Comparison of ENCODE assay signal across 20 mouse cellular contexts in genomic region chr8:88228800-88229199, GRCm38 (mm10). TPM values are rescaled to one million over a fixed set of nuclear protein-coding genes. Genes with fewer than 3 reads are reported as not detected.
A peak's percentile ranks its signal among the peaks of the same experiment; 100 is the strongest.
DNase-seq lines count a peak whose midpoint lies in the region; ATAC-seq lines count a peak whose summit lies in the region.
"Had no signal": no experiment of that assay in that cellular context is flagged by ENCODE, and none has a peak within 500 bp of the region (broad histone marks: within the 10 kb centered on the region; RNA-seq: fewer than 3 reads in every experiment).

No protein-coding gene starts in this region.

- no peak overlapping the region for H3K4me3 ChIP-seq in kidney, embryonic 15.5 days (replicated peaks)
- no peak overlapping the region for H3K4me3 ChIP-seq in brown adipose tissue, adult 24 weeks (ENCODE audit: insufficient read depth, low read depth, low read length)
- H3K4me3 ChIP-seq: embryonic facial prominence, embryonic 10.5 days; erythroblast, embryonic 14.5 days; hindbrain, embryonic 13.5 days; layer of hippocampus, adult 2 months; limb, embryonic 12.5 days; midbrain, embryonic 12.5 days; myocyte had no signal

- H3K9ac ChIP-seq in kidney, embryonic 15.5 days: no peak overlapping the region
- H3K9ac ChIP-seq: hindbrain, embryonic 13.5 days; limb, embryonic 12.5 days; midbrain, embryonic 12.5 days had no signal

- H3K4me2 ChIP-seq in kidney, embryonic 15.5 days: no peak overlapping the region
- H3K4me2 ChIP-seq: limb, embryonic 12.5 days; midbrain, embryonic 12.5 days had no signal

- no peak for ATAC-seq in kidney, embryonic 15.5 days (replicated peaks; ENCODE audit: low FRiP score)
- peak; percentile 53; the same call in 1 of the 2 replicates for ATAC-seq in monocyte, adult 5-6 weeks (replicated peaks; ENCODE audit: insufficient number of reproducible peaks, low FRiP score, low TSS enrichment, poor library complexity, severe bottlenecking)
- no peak for ATAC-seq in CD4-positive, CD25-positive, alpha-beta regulatory T cell, adult 4 months
- ATAC-seq: activated CD4-positive, CD25-positive, alpha-beta regulatory T cell, adult 4 months; forebrain, embryonic 16.5 days had no signal

- no peaks in the 10 kb centered on the region for H3K27me3 ChIP-seq in kidney, embryonic 15.5 days
- H3K27me3 ChIP-seq: hindbrain, embryonic 13.5 days; limb, embryonic 12.5 days; midbrain, embryonic 12.5 days had no signal

- no peaks in the 10 kb centered on the region for H3K36me3 ChIP-seq in kidney, embryonic 15.5 days
- H3K36me3 ChIP-seq: embryonic facial prominence, embryonic 10.5 days; hindbrain, embryonic 13.5 days; limb, embryonic 12.5 days; midbrain, embryonic 12.5 days had no signal

- DNase-seq in kidney, adult 18-20 months: no peak
- peak; percentile 52 for DNase-seq in A20 (ENCODE audit: low read depth, low spot score)
- DNase-seq in adrenal gland, adult 2 months: no peak
- DNase-seq in thymus, adult 18-20 months: no peak
- DNase-seq: cerebellum, adult 9-10 months; heart, postnatal 10 days; thymus, postnatal 4 days had no signal

- WGBS in kidney, embryonic 15.5 days: 40% methylated on average over 1 of the region's 1 CpGs

- no peaks in the 10 kb centered on the region for H3K9me3 ChIP-seq in kidney, embryonic 15.5 days (replicated peaks)
- H3K9me3 ChIP-seq: embryonic facial prominence, embryonic 10.5 days; hindbrain, embryonic 13.5 days; limb, embryonic 12.5 days; midbrain, embryonic 12.5 days had no signal

- H3K4me1 ChIP-seq in kidney, embryonic 15.5 days: peaks cover 21% of the 10 kb centered on the region
- H3K4me1 ChIP-seq in brown adipose tissue, adult 24 weeks (ENCODE audit: control insufficient read depth, insufficient read depth, insufficient read length, low read length): peaks cover 14% of the 10 kb centered on the region

- peak overlapping the region; percentile 58 for H3K27ac ChIP-seq in kidney, embryonic 15.5 days
- H3K27ac ChIP-seq in brown adipose tissue, adult 24 weeks (replicated peaks; ENCODE audit: low read depth, low read length): peak overlapping the region; percentile 40; the same call in 1 of the 2 replicates
- H3K27ac ChIP-seq: embryonic facial prominence, embryonic 10.5 days; hindbrain, embryonic 13.5 days; layer of hippocampus, adult 2 months; limb, embryonic 12.5 days; midbrain, embryonic 12.5 days had no signal

RNA-seq across cellular contexts. Expression of gene Tent4b, which starts 29.8 kb away (rescaled TPM):
- 8.5 and 8.9 TPM in 2 replicates for polyA plus RNA-seq in kidney, embryonic 15.5 days (2015; fragmentation: Nextera tagmentation; extraction: Ambion mirVana)
- 15.1 and 22.6 TPM in 2 replicates for polyA plus RNA-seq in brown adipose tissue, adult 24 weeks (2012; ENCODE audit: insufficient read depth, insufficient read length, missing spikeins)
- total RNA-seq in monocyte, adult 5-6 weeks (2017): 53.0 to 75.7 TPM (median 54.4 TPM) in 3 replicates
- polyA plus RNA-seq in CD4-positive, CD25-positive, alpha-beta regulatory T cell, adult 4 months (2017; shearing (Covaris generic)): 10 to 100 TPM in 1 of 2 experiments, 1 to 10 TPM in 1; 7.6 to 13.7 TPM
- 10 to 100 TPM; 24.5 to 29.4 TPM for total RNA-seq in adrenal gland, adult 2 months (2021)
- polyA plus RNA-seq in adrenal gland, adult 2 months (2012; rRNA removed): 11.7 and 12.6 TPM in 2 replicates

RNA-seq across cellular contexts. Expression of gene Adcy7, which starts 43.4 kb away (rescaled TPM):
- polyA plus RNA-seq in kidney, embryonic 15.5 days (2015; fragmentation: Nextera tagmentation; extraction: Ambion mirVana): 2.9 and 3.1 TPM in 2 replicates
- 1.6 and 1.7 TPM in 2 replicates for polyA plus RNA-seq in brown adipose tissue, adult 24 weeks (2012; ENCODE audit: insufficient read depth, insufficient read length, missing spikeins)
- 154 to 221 TPM (median 156 TPM) in 3 replicates for total RNA-seq in monocyte, adult 5-6 weeks (2017)
- polyA plus RNA-seq in CD4-positive, CD25-positive, alpha-beta regulatory T cell, adult 4 months (2017; shearing (Covaris generic)): 100 to 1,000 TPM in 1 of 2 experiments, 10 to 100 TPM in 1; 79.4 to 143 TPM
- total RNA-seq in adrenal gland, adult 2 months (2021): 10 to 100 TPM in 1 of 2 experiments, 1 to 10 TPM in 1; 4.8 to 18.6 TPM
- 8.7 and 11.3 TPM in 2 replicates for polyA plus RNA-seq in adrenal gland, adult 2 months (2012; rRNA removed)
